Mouse (Mus musculus): Measurements from ENCODE around the gene Appl1.

GRCm38 (mm10) chr14:26993427-26993826 is 22.4 kb upstream of the Appl1 start:
- TF ChIP-seq GATA1 (IDR thresholded peaks at IDR 0.05; ENCODE audit: low read length) (no peak), TAL1 (IDR thresholded peaks at IDR 0.05; ENCODE audit: low read length) (no peak)

All from erythroblast, embryonic 14.5 days (primary cell).